Mouse (Mus musculus): ENCODE measurements at regions not wholly inside any gene's neighbourhood (a gene's known extent, or its start where the extent isn't known, plus 50 kb on each side); places are given as distances from the start of the nearest gene placed in this dataset.

DNA sequence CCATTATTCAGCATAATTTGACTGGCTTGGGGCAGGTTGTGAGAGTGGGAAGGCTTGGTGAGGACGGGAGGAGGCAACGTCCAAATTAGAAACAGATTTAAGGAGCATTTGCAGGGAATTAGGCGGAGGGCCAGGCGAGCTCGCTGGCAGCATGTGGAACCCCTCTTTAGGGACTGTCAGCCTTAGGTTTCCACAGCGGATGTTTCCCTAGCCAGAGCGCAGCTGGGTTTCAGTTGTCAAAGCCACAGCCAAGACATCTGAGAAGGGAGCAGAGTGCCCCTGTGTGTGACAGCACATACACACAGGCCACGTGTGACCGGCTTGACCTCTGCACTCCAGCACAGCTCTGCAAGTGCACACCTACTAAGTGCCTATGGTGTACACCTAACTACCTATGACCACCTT, 94.5 kb downstream of the Cpn2 start:
- WGBS: 58% methylated on average over 9 of the region's 9 CpGs
- DNase-seq (ENCODE audit: low spot score): peak; percentile 46
- ATAC-seq (ENCODE audit: low FRiP score): peak; percentile 47; the same call in 1 of the 2 replicates
- Histone ChIP-seq H3K27ac (ENCODE audit: low read depth, low read length) (no peak overlapping the region), H3K4me2 (replicated peaks; ENCODE audit: low read depth, low read length) (no peak overlapping the region), H3K36me3 (ENCODE audit: control insufficient read depth, insufficient read depth, low read length) (no peaks in the 10 kb centered on the region), H3K4me1 (replicated peaks; ENCODE audit: control insufficient read depth, insufficient read depth, low read length) (peaks cover 3% of the 10 kb centered on the region; the same call in 1 of the 2 replicates), H3K9me3 (ENCODE audit: control insufficient read depth, low read length) (no peaks in the 10 kb centered on the region), H3K4me3 (ENCODE audit: low read depth, low read length) (no peak overlapping the region), H3K9ac (ENCODE audit: low read depth, low read length) (no peak overlapping the region), H3K27me3 (ENCODE audit: control insufficient read depth, insufficient read depth, low read length) (peaks cover 3% of the 10 kb centered on the region)

DNA sequence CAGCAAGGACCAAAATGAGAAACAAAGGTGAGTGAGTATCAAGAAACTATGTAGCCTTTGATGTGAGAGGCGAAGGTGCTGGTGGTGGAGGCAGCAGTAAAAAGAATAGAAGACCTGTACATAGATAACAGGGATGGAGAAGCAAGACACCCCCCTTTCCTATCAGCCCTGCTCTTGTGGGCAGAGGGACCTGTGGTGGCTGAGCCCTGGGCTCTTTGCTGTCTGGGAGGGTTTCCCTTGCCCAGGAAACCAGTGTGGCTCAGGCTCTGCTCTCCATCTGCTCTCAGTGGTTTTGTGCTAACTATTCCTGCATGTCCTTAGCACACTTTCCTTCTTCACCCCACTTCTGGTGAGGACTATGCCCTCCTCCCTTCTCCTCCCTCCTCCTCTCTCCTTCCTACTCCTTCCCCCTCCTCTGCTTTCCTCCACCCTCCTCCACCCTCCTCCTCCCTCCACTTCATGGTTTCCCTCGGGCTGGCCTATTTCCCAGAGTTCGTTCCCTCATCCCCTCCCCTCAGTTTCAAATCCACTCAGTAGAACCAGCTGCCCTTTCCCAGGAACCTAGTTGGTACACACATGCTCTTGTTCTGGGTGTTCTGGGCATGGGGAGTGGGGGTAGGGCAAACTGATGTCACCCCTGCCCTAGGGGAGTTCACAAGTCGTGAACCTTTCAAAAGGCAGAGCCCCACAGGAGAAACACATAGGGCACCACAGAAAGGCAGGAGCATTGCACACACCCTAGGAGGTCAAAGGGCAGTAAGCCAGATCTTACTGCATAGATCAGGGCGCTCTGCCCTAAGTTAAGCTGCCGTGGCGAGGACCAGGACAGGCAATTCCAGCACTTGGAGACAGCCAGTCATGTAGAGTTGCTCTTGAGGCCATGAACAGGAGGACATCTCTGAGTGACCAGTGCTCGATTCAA, 93.1 kb downstream of the Cpn2 start:
- WGBS: 48% methylated on average over 8 of the region's 8 CpGs
- Histone ChIP-seq H3K4me2 (replicated peaks; ENCODE audit: low read depth, low read length) (no peak overlapping the region), H3K9ac (ENCODE audit: low read depth, low read length) (no peak overlapping the region), H3K9me3 (ENCODE audit: control insufficient read depth, low read length) (no peaks in the 10 kb centered on the region), H3K4me1 (replicated peaks; ENCODE audit: control insufficient read depth, insufficient read depth, low read length) (peaks cover 3% of the 10 kb centered on the region; the same call in 1 of the 2 replicates), H3K4me3 (ENCODE audit: low read depth, low read length) (no peak overlapping the region), H3K27me3 (ENCODE audit: control insufficient read depth, insufficient read depth, low read length) (peaks cover 7% of the 10 kb centered on the region), H3K27ac (ENCODE audit: low read depth, low read length) (no peak overlapping the region), H3K36me3 (ENCODE audit: control insufficient read depth, insufficient read depth, low read length) (no peaks in the 10 kb centered on the region)
- DNase-seq (ENCODE audit: low spot score) (no peak), ATAC-seq (ENCODE audit: low FRiP score) (no peak)

DNA sequence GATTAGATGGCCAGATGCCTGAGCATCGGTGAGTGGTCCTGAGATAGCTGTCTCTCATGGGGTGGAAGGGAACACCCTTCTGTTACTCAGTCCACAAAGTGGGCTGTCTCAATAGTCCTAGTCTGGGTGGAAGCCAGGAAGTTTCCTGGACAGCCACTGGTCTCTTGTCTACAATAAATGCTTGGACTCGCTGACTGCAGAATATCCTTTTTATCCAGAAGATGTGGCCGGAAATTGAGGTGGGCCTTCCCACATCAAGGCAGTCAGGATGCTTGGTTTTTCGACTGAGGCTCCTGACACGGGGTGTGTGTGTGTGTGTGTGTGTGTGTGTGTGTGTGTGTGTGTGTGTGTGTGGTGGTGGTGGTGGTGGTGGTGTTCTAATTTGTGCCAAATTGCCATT, 91.0 kb downstream of the Cpn2 start:
- H3K4me3 ChIP-seq (ENCODE audit: low read depth, low read length): no peak overlapping the region
- no peaks in the 10 kb centered on the region for H3K36me3 ChIP-seq (ENCODE audit: control insufficient read depth, insufficient read depth, low read length)
- H3K4me2 ChIP-seq (replicated peaks; ENCODE audit: low read depth, low read length): no peak overlapping the region
- H3K4me1 ChIP-seq (replicated peaks; ENCODE audit: control insufficient read depth, insufficient read depth, low read length): peaks cover 3% of the 10 kb centered on the region; the same call in 1 of the 2 replicates
- peaks cover 9% of the 10 kb centered on the region for H3K27me3 ChIP-seq (ENCODE audit: control insufficient read depth, insufficient read depth, low read length)
- H3K9ac ChIP-seq (ENCODE audit: low read depth, low read length): no peak overlapping the region
- no peak overlapping the region for H3K27ac ChIP-seq (ENCODE audit: low read depth, low read length)
- DNase-seq (ENCODE audit: low spot score) (no peak), ATAC-seq (ENCODE audit: low FRiP score) (no peak)
- 94% methylated on average over 5 of the region's 5 CpGs for WGBS
- H3K9me3 ChIP-seq (ENCODE audit: control insufficient read depth, low read length): no peaks in the 10 kb centered on the region

DNA sequence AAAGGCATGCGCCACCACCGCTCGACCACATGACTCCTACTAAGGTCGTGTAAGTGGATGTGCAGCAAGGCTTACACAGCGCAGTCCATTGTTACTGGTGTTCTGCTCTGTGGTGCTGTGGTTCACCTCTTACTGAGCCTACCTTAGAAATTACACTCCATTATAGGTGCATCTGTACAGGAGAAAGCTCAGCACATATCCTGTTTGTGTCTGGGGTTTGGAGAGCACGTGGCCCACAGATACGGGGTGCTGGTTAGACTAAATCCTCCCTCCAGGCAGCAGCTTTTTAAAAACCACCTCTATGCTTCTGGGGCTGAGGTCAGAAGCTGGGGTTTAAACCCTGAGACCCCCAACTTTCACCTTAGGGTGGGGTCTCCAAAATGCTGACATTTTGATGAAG, 89.5 kb downstream of the Cpn2 start:
- Histone ChIP-seq H3K4me3 (ENCODE audit: low read depth, low read length) (no peak overlapping the region), H3K27me3 (ENCODE audit: control insufficient read depth, insufficient read depth, low read length) (peaks cover 11% of the 10 kb centered on the region), H3K36me3 (ENCODE audit: control insufficient read depth, insufficient read depth, low read length) (no peaks in the 10 kb centered on the region), H3K4me1 (replicated peaks; ENCODE audit: control insufficient read depth, insufficient read depth, low read length) (no peaks in the 10 kb centered on the region), H3K4me2 (replicated peaks; ENCODE audit: low read depth, low read length) (no peak overlapping the region), H3K27ac (ENCODE audit: low read depth, low read length) (no peak overlapping the region), H3K9me3 (ENCODE audit: control insufficient read depth, low read length) (no peaks in the 10 kb centered on the region), H3K9ac (ENCODE audit: low read depth, low read length) (no peak overlapping the region)
- no peak for DNase-seq (ENCODE audit: low spot score)
- 88% methylated on average over 7 of the region's 7 CpGs for WGBS
- no peak for ATAC-seq (ENCODE audit: low FRiP score)

DNA sequence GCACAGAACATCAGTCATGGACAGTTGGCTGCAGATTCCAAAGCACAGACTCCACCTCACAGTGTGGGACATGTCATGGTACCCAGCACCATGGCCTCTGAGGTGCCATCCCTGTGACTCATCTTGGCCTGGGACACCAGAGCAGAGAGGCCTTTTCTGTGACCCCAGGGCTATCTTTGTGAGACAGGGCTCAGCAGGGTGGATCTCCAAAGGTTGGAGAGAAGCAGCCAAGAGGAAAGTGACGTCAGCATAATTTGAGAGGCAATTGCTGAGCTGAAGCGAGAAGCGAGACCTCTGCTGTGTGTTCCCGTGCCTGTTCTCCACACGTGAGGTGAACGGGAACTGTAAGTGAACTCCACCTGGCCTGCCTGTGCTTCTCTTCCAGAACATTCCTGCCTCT, 88.7 kb downstream of the Cpn2 start:
- Histone ChIP-seq H3K9ac (ENCODE audit: low read depth, low read length) (no peak overlapping the region), H3K36me3 (ENCODE audit: control insufficient read depth, insufficient read depth, low read length) (no peaks in the 10 kb centered on the region), H3K4me3 (ENCODE audit: low read depth, low read length) (no peak overlapping the region), H3K4me1 (replicated peaks; ENCODE audit: control insufficient read depth, insufficient read depth, low read length) (no peaks in the 10 kb centered on the region), H3K4me2 (replicated peaks; ENCODE audit: low read depth, low read length) (no peak overlapping the region), H3K27me3 (ENCODE audit: control insufficient read depth, insufficient read depth, low read length) (peaks cover 11% of the 10 kb centered on the region), H3K27ac (ENCODE audit: low read depth, low read length) (no peak overlapping the region), H3K9me3 (ENCODE audit: control insufficient read depth, low read length) (no peaks in the 10 kb centered on the region)
- ATAC-seq (ENCODE audit: low FRiP score): no peak
- DNase-seq (ENCODE audit: low spot score): no peak
- 40% methylated on average over 6 of the region's 6 CpGs for WGBS

DNA sequence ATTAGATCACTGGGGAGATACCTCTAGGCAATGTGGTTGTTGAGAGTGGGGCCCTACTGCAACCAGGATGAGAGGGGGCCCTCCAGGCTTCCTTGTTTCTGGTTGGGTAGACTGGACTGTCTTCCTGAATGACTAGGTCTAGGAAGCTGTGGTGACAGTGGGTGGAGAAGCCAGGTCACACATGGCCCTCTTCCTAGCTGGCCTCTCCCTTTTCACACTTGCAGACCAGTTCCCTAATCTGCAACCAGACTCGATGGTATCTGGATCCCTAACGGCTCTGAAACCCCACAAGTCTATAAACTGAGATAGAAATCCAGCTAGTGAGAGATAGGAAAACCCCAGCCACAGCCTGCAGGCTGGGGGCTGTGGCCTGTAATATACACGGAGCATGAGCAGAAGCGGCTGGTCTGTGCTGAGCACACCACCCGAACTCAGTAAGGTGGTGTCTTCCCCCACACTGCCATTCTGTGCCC, 87.8 kb downstream of the Cpn2 start:
- H3K4me1 ChIP-seq (replicated peaks; ENCODE audit: control insufficient read depth, insufficient read depth, low read length): no peaks in the 10 kb centered on the region
- 83% methylated on average over 5 of the region's 5 CpGs for WGBS
- ATAC-seq (ENCODE audit: low FRiP score) (no peak), DNase-seq (ENCODE audit: low spot score) (no peak)
- H3K9ac ChIP-seq (ENCODE audit: low read depth, low read length): no peak overlapping the region
- peaks cover 19% of the 10 kb centered on the region for H3K27me3 ChIP-seq (ENCODE audit: control insufficient read depth, insufficient read depth, low read length)
- H3K4me2 ChIP-seq (replicated peaks; ENCODE audit: low read depth, low read length): no peak overlapping the region
- H3K4me3 ChIP-seq (ENCODE audit: low read depth, low read length): no peak overlapping the region
- H3K27ac ChIP-seq (ENCODE audit: low read depth, low read length): no peak overlapping the region
- H3K9me3 ChIP-seq (ENCODE audit: control insufficient read depth, low read length): no peaks in the 10 kb centered on the region
- H3K36me3 ChIP-seq (ENCODE audit: control insufficient read depth, insufficient read depth, low read length): no peaks in the 10 kb centered on the region

DNA sequence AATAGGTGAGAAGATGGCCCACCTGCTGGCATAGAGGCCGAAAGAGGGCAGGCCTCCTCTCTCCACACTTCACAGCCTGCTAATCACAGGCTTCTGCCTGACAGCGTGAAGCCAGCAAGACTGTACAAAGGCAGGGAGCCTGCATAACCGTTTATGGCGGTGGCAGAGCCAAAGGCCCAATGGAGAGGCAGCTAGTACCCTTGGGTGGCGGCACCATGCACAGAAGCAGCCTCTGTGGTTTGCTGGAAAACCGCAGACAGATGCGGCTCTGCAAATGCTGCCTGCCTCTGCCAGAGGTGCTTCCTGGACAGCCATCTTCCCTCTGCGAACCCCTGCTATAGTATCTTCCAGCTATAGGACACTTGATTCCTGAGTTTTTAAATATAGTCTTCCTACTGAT, 86.2 kb downstream of the Cpn2 start:
- Histone ChIP-seq H3K27me3 (ENCODE audit: control insufficient read depth, insufficient read depth, low read length) (peaks cover 30% of the 10 kb centered on the region), H3K4me3 (ENCODE audit: low read depth, low read length) (no peak overlapping the region), H3K27ac (ENCODE audit: low read depth, low read length) (no peak overlapping the region), H3K9me3 (ENCODE audit: control insufficient read depth, low read length) (no peaks in the 10 kb centered on the region), H3K4me1 (replicated peaks; ENCODE audit: control insufficient read depth, insufficient read depth, low read length) (0 out of 2 replicates have a peak, but pooled peaks cover 4% of the 10 kb centered on the region), H3K4me2 (replicated peaks; ENCODE audit: low read depth, low read length) (no peak overlapping the region), H3K36me3 (ENCODE audit: control insufficient read depth, insufficient read depth, low read length) (no peaks in the 10 kb centered on the region), H3K9ac (ENCODE audit: low read depth, low read length) (no peak overlapping the region)
- 60% methylated on average over 8 of the region's 8 CpGs for WGBS
- ATAC-seq (ENCODE audit: low FRiP score) (no peak), DNase-seq (ENCODE audit: low spot score) (no peak)

DNA sequence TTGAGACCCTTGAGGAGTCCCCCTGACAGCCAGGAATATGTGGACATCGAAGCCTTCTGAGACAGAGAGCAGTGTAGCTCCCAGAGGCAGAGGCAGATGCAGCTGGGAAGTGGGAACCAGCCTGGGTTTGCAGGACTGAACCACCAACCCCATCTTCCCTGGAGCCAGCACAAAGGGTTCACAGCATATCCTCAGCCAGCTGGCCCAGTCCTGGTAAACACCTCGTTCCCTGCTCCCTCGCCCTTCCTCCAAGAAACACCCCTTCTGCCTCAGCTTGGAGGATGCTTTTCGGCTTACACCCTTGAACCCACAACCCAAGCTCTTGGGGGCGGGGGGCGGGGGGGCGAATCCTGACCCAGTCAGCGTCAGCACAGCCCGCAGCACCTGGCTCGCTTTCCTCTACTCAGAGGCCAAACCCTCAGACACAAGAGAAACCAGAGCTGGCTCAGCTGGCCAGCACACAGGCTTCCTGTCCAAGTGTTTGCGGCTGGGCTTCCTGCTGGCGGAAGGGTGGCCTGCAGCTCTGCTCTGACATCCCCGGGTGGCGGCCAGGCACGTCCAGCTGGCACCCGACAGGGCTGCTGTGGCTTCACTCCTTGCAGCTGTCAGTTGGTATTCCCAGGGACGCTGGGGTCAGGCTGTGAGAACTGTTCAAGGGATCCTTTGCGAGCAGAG, 82.6 kb downstream of the Cpn2 start:
- ATAC-seq (ENCODE audit: low FRiP score) (0 out of 2 replicates have a peak, but pooled peaks have one; percentile 10), DNase-seq (ENCODE audit: low spot score) (no peak)
- H3K27me3 ChIP-seq (ENCODE audit: control insufficient read depth, insufficient read depth, low read length): peaks cover 50% of the 10 kb centered on the region
- H3K4me1 ChIP-seq (replicated peaks; ENCODE audit: control insufficient read depth, insufficient read depth, low read length): peaks cover 4% of the 10 kb centered on the region; the same call in 1 of the 2 replicates
- H3K4me3 ChIP-seq (ENCODE audit: low read depth, low read length): no peak overlapping the region
- no peak overlapping the region for H3K27ac ChIP-seq (ENCODE audit: low read depth, low read length)
- WGBS: 21% methylated on average over 18 of the region's 18 CpGs
- H3K9ac ChIP-seq (ENCODE audit: low read depth, low read length): 0 out of 2 replicates have a peak overlapping the region, but pooled peaks have one; percentile 23
- H3K4me2 ChIP-seq (replicated peaks; ENCODE audit: low read depth, low read length): no peak overlapping the region
- no peaks in the 10 kb centered on the region for H3K9me3 ChIP-seq (ENCODE audit: control insufficient read depth, low read length)
- H3K36me3 ChIP-seq (ENCODE audit: control insufficient read depth, insufficient read depth, low read length): no peaks in the 10 kb centered on the region

Data from hindbrain, embryonic 11.5 days (tissue).